Mouse (Mus musculus) MEL (cell line): ENCODE results near the gene Sart3. TPM values are rescaled to one million over a fixed set of nuclear protein-coding genes. Genes with fewer than 3 reads are reported as not detected.

Experiments
- DNase-seq: peaks from one replicate; pipeline ENCODE4 v3.0.0; 2011; ENCODE audit warnings: low read depth, low spot score
- H3K27ac ChIP-seq: 2 replicates; pipeline ENCODE4 v1.5.1; 2012; ENCODE audit warnings: low read depth, mild to moderate bottlenecking, control low read depth, low read length, moderate library complexity; ENCODE audit not compliant: control insufficient read depth
- H3K27me3 ChIP-seq, 2 experiments: fragments of 150-350 bp in 1 of 2; sonication (generic) in 1 of 2; 2 replicates each; pipeline ENCODE4 v1.6.1; 2012; ENCODE audit warnings: low read length in 2 of 2, mild to moderate bottlenecking in 2 of 2, improper control_type of control experiment in 1 of 2, moderate library complexity in 1 of 2; ENCODE audit not compliant: insufficient read depth in 2 of 2, control insufficient read depth in 1 of 2
- H3K36me3 ChIP-seq, 2 experiments: 2 replicates each; pipeline ENCODE4 v1.6.1; 2012 to 2014; ENCODE audit warnings: low read length in 2 of 2, improper control_type of control experiment in 1 of 2, inconsistent platforms in 1 of 2, mild to moderate bottlenecking in 1 of 2; ENCODE audit not compliant: insufficient read depth in 2 of 2, control insufficient read depth in 1 of 2
- H3K4me1 ChIP-seq, 2 experiments: fragments of 150-350 bp in 1 of 2; sonication (generic) in 1 of 2; 2 replicates each; pipeline ENCODE4 v1.6.1; 2012; ENCODE audit warnings: low read length in 2 of 2, improper control_type of control experiment in 1 of 2, mild to moderate bottlenecking in 1 of 2; ENCODE audit not compliant: insufficient read depth in 2 of 2, control insufficient read depth in 1 of 2
- H3K4me3 ChIP-seq, 2 experiments: fragments of 150-350 bp in 1 of 2; sonication (generic) in 1 of 2; 2 replicates each; pipeline ENCODE4 v1.5.1; 2012; ENCODE audit warnings: low read depth in 2 of 2, low read length in 2 of 2, mild to moderate bottlenecking in 2 of 2, moderate library complexity in 2 of 2, control low read depth in 1 of 2, improper control_type of control experiment in 1 of 2; ENCODE audit not compliant: control insufficient read depth in 1 of 2, insufficient read depth in 1 of 2
- H3K79me2 ChIP-seq: 2 replicates; pipeline ENCODE4 v1.6.1; 2012; ENCODE audit warnings: mild to moderate bottlenecking, low read length, moderate library complexity; ENCODE audit not compliant: control insufficient read depth, poor library complexity, insufficient read depth
- H3K9ac ChIP-seq: 2 replicates; pipeline ENCODE4 v1.6.1; 2012; ENCODE audit warnings: low read depth, mild to moderate bottlenecking, control low read depth, low read length, moderate library complexity; ENCODE audit not compliant: control insufficient read depth, poor library complexity, severe bottlenecking
- H3K9me3 ChIP-seq: fragments of 150-350 bp; sonication (generic); replicated peaks from 2 replicates; pipeline ENCODE4 v1.6.1; 2012; ENCODE audit warnings: mild to moderate bottlenecking, low read length, improper control_type of control experiment, moderate library complexity; ENCODE audit not compliant: insufficient read depth
- BHLHE40 ChIP-seq: IDR thresholded peaks from 2 replicates; pipeline ENCODE4 v1.6.1; 2012; ENCODE audit warnings: low read depth, mild to moderate bottlenecking, inconsistent platforms, low read length, improper control_type of control experiment, borderline replicate concordance
- CHD1 ChIP-seq: IDR thresholded peaks from 2 replicates; pipeline ENCODE4 v1.6.1; 2012; ENCODE audit warnings: low read depth, mild to moderate bottlenecking, inconsistent platforms, low read length, improper control_type of control experiment
- CTCF ChIP-seq, 3 experiments: IDR thresholded peaks in 2 of 3; conservative IDR thresholded peaks in 1 of 3; 2 replicates each; pipeline ENCODE4 v1.5.1; 2011 to 2012; ENCODE audit warnings: low read length in 3 of 3, low read depth in 2 of 3, mild to moderate bottlenecking in 2 of 3, improper control_type of control experiment in 1 of 3, inconsistent platforms in 1 of 3, mixed read lengths in 1 of 3, moderate library complexity in 1 of 3; ENCODE audit not compliant: control insufficient read depth in 1 of 3, insufficient read depth in 1 of 3, poor library complexity in 1 of 3, severe bottlenecking in 1 of 3
- ELF1 ChIP-seq: IDR thresholded peaks from 2 replicates; pipeline ENCODE4 v1.6.1; 2014; ENCODE audit warnings: low read depth, mild to moderate bottlenecking, inconsistent platforms, low read length, improper control_type of control experiment, moderate library complexity
- GABPA ChIP-seq: IDR thresholded peaks from 2 replicates; pipeline ENCODE4 v1.6.1; 2012; ENCODE audit warnings: low read depth, mild to moderate bottlenecking, inconsistent platforms, low read length, improper control_type of control experiment, moderate library complexity
- GATA1 ChIP-seq: IDR thresholded peaks from 2 replicates; pipeline ENCODE4 v1.6.1; 2011; ENCODE audit warnings: low read depth, low read length, improper control_type of control experiment
- MAFK ChIP-seq: IDR thresholded peaks from 2 replicates; pipeline ENCODE4 v1.6.1; 2011; ENCODE audit warnings: low read depth, mild to moderate bottlenecking, low read length, improper control_type of control experiment, borderline replicate concordance
- MAX ChIP-seq: IDR thresholded peaks from 2 replicates; pipeline ENCODE4 v1.6.1; 2011; ENCODE audit warnings: low read length, improper control_type of control experiment
- MAZ ChIP-seq: IDR thresholded peaks from 2 replicates; pipeline ENCODE4 v1.6.1; 2012; ENCODE audit warnings: low read depth, mild to moderate bottlenecking, inconsistent platforms, low read length, improper control_type of control experiment
- MXI1 ChIP-seq: IDR thresholded peaks from 2 replicates; pipeline ENCODE4 v1.6.1; 2011; ENCODE audit warnings: mild to moderate bottlenecking, low read depth, low read length, improper control_type of control experiment
- MYC ChIP-seq: IDR thresholded peaks from 2 replicates; pipeline ENCODE4 v1.6.1; 2011; ENCODE audit warnings: low read depth, mild to moderate bottlenecking, low read length, improper control_type of control experiment, moderate library complexity
- POLR2A ChIP-seq, 2 experiments: IDR thresholded peaks; 2 replicates each; pipeline ENCODE4 v1.6.1; 2011 to 2012; ENCODE audit warnings: low read length in 2 of 2, mild to moderate bottlenecking in 2 of 2, control low read depth in 1 of 2, improper control_type of control experiment in 1 of 2, low read depth in 1 of 2, moderate library complexity in 1 of 2; ENCODE audit not compliant: control insufficient read depth in 1 of 2, insufficient read depth in 1 of 2, poor library complexity in 1 of 2
- RCOR1 ChIP-seq: IDR thresholded peaks from 2 replicates; pipeline ENCODE4 v1.6.1; 2012; ENCODE audit warnings: low read depth, mild to moderate bottlenecking, inconsistent platforms, low read length, improper control_type of control experiment
- SMC3 ChIP-seq: IDR thresholded peaks from 2 replicates; pipeline ENCODE4 v1.6.1; 2011; ENCODE audit warnings: low read depth, low read length, improper control_type of control experiment
- TAL1 ChIP-seq: IDR thresholded peaks from 2 replicates; pipeline ENCODE4 v1.6.1; 2012; ENCODE audit warnings: mild to moderate bottlenecking, inconsistent platforms, low read length, moderate library complexity, mixed read lengths
- TBP ChIP-seq: IDR thresholded peaks from 2 replicates; pipeline ENCODE4 v1.8.0; 2011; ENCODE audit warnings: low read depth, low read length, improper control_type of control experiment
- UBTF ChIP-seq: IDR thresholded peaks from 2 replicates; pipeline ENCODE4 v1.6.1; 2012; ENCODE audit warnings: low read depth, mild to moderate bottlenecking, inconsistent platforms, low read length, improper control_type of control experiment, moderate library complexity, borderline replicate concordance; ENCODE audit not compliant: insufficient read depth
- USF2 ChIP-seq, 2 experiments: IDR thresholded peaks; 2 replicates each; pipeline ENCODE4 v1.6.1; 2011 to 2012; ENCODE audit warnings: improper control_type of control experiment in 2 of 2, low read length in 2 of 2, borderline replicate concordance in 1 of 2, inconsistent platforms in 1 of 2, low read depth in 1 of 2, mild to moderate bottlenecking in 1 of 2; ENCODE audit not compliant: insufficient read depth in 1 of 2
- ZMIZ1 ChIP-seq: IDR thresholded peaks from 2 replicates; pipeline ENCODE4 v1.6.1; 2012; ENCODE audit warnings: low read depth, mild to moderate bottlenecking, inconsistent platforms, low read length, improper control_type of control experiment, moderate library complexity
- polyA plus RNA-seq, 2 experiments: library from polyadenylated mRNA; stranded (reverse) in 1 of 2; unstranded in 1 of 2; fragments of >175 nt in 1 of 2; fragments of >200 nt in 1 of 2; gene quantifications; 2 replicates each; pipeline versions ENCODE4 v1.2.1 to v1.2.4; 2012; ENCODE audit warnings: low replicate concordance in 2 of 2, low read depth in 1 of 2; ENCODE audit not compliant: insufficient read length in 2 of 2, insufficient read depth in 1 of 2, missing spikeins in 1 of 2
- total RNA-seq: library from RNA; depleted of rRNA; stranded (reverse); fragments of 300-350 nt; gene quantifications from 2 replicates; pipeline ENCODE4 v1.2.3, GENCODE M21; 2012; rRNA removed

The Sart3 gene
- total and polyA plus RNA-seq, 3 experiments: 41.4 to 74.4 TPM; not detected in 1

DNA sequence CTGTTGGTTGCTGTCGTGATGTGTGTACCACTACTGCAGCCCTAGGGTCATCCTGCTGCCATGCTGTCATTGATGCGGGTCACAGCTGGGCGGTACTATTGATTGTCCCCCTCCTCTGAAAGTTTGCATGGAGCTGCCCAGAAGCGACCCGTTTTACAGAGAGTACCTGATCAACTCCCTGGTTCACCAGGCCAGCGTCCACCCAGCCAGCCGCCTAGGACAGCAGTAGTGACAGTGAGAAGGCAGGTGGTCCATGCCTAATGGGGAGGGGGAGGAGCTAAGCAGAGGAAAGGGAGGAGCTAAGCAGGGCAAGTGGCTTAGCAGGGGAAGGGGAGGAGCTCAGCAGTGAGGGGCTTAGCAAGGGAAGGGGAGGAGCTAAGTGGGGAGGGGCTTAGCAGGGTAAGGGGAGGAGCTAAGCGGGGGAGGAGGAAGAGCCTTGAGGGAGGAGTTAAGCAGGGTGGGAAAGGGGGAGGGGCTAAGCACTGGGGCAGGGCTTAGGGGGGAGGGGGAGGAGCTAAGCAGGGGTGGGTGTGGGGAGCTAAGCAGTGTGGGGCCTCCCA, 79.0 kb downstream of the Sart3 start:
- no peaks in the 10 kb centered on the region for H3K9me3 ChIP-seq
- no peak for DNase-seq
- no peak overlapping the region for H3K27ac ChIP-seq

More for the DNA sequence above, 79.0 kb downstream of the Sart3 start:
- Histone ChIP-seq H3K9ac (no peak overlapping the region), H3K4me1 (no peaks in the 10 kb centered on the region), H3K4me3 (no peak overlapping the region), H3K79me2 (no peaks in the 10 kb centered on the region), H3K27me3 (no peaks in the 10 kb centered on the region; a peak in 1 of 4 replicates), H3K36me3 (no peaks in the 10 kb centered on the region)
- TF ChIP-seq BHLHE40 (no peak), UBTF (no peak), ELF1 (no peak), MAX (no peak), MAFK (no peak), MXI1 (no peak), GATA1 (no peak), TAL1 (no peak), USF2 (IDR thresholded peaks at IDR 0.05; ENCODE audit: borderline replicate concordance in 1 of 2, insufficient read depth in 1 of 2, low read depth in 1 of 2, low read length in 2 of 2) (no peak), RCOR1 (no peak), GABPA (no peak), MYC (no peak), TBP (no peak), SMC3 (no peak), MAZ (no peak), CHD1 (no peak), ZMIZ1 (no peak), CTCF (IDR thresholded peaks at IDR 0.05 in 2 of 3, conservative IDR thresholded peaks at IDR 0.05 in 1 of 3; ENCODE audit: control insufficient read depth in 1 of 3, insufficient read depth in 1 of 3, low read depth in 2 of 3, low read length in 3 of 3, poor library complexity in 1 of 3, severe bottlenecking in 1 of 3) (no peak), POLR2A (IDR thresholded peaks at IDR 0.05; ENCODE audit: control insufficient read depth in 1 of 2, insufficient read depth in 1 of 2, low read depth in 1 of 2, low read length in 2 of 2, poor library complexity in 1 of 2) (no peak)

Other genes with a start within 250 kb of the Sart3 start
- gene Cmklr1, start 122.1 kb downstream of the Sart3 start, total RNA-seq: not detected in 2 replicates
- not detected for gene Cmklr1, start 122.1 kb downstream of the Sart3 start, polyA plus RNA-seq
- not detected in 2 replicates for gene 1700069L16Rik, start 47.7 kb downstream of the Sart3 start, total RNA-seq
- gene 1700069L16Rik, start 47.7 kb downstream of the Sart3 start, polyA plus RNA-seq: not detected
- 1.8 and 2.5 TPM in 2 replicates for gene Ficd, start 36.7 kb downstream of the Sart3 start, total RNA-seq
- gene Ficd, start 36.7 kb downstream of the Sart3 start, polyA plus RNA-seq: 1 to 10 TPM in 1 of 2 experiments, not detected in 1; 2.7 TPM
- 84.1 and 95.7 TPM in 2 replicates for gene Iscu, start 238 bp upstream of the Sart3 start, total RNA-seq
- gene Iscu, start 238 bp upstream of the Sart3 start, polyA plus RNA-seq: 100 to 1,000 TPM in 1 of 2 experiments, not detected in 1; 150 TPM
- gene Tmem119, start 28.0 kb upstream of the Sart3 start, total RNA-seq: not detected in 2 replicates
- under 1 TPM in 1 of 2 experiments, not detected in 1; 0.13 TPM for gene Tmem119, start 28.0 kb upstream of the Sart3 start, polyA plus RNA-seq
- 24.2 and 29.1 TPM in 2 replicates for gene Selplg, start 60.1 kb upstream of the Sart3 start, total RNA-seq
- gene Selplg, start 60.1 kb upstream of the Sart3 start, polyA plus RNA-seq: 10 to 100 TPM in 1 of 2 experiments, not detected in 1; 48.2 TPM
- 103 TPM in 2 replicates for gene Coro1c, start 136.2 kb upstream of the Sart3 start, total RNA-seq
- 100 to 1,000 TPM in 1 of 2 experiments, 10 to 100 TPM in 1; 77.3 to 158 TPM for gene Coro1c, start 136.2 kb upstream of the Sart3 start, polyA plus RNA-seq
- gene Ssh1, start 221.4 kb upstream of the Sart3 start, total RNA-seq: 2.3 and 4.0 TPM in 2 replicates
- gene Ssh1, start 221.4 kb upstream of the Sart3 start, polyA plus RNA-seq: 1 to 10 TPM in 1 of 2 experiments, not detected in 1; 6.8 TPM
- not detected in 2 replicates for gene Dao, start 231.2 kb upstream of the Sart3 start, total RNA-seq
- gene Dao, start 231.2 kb upstream of the Sart3 start, polyA plus RNA-seq: under 1 TPM in 1 of 2 experiments, not detected in 1; 0.04 TPM